Mouse (Mus musculus) spleen, adult 2 months (tissue): Measurements from ENCODE around the gene Jmjd8.

Experiments used
- CTCF ChIP-seq: fragments of 200-500 bp; IDR thresholded peaks from 2 replicates; pipeline ENCODE4 v1.5.1; 2011; ENCODE audit warnings: mild to moderate bottlenecking, inconsistent platforms; ENCODE audit not compliant: insufficient read depth, insufficient read length, insufficient replicate concordance; ENCODE audit errors: extremely low read depth
- POLR2A ChIP-seq: fragments of 200-500 bp; IDR thresholded peaks from 2 replicates; pipeline ENCODE4 v1.6.1; 2011; ENCODE audit warnings: low read depth, low read length, inconsistent platforms

DNA sequence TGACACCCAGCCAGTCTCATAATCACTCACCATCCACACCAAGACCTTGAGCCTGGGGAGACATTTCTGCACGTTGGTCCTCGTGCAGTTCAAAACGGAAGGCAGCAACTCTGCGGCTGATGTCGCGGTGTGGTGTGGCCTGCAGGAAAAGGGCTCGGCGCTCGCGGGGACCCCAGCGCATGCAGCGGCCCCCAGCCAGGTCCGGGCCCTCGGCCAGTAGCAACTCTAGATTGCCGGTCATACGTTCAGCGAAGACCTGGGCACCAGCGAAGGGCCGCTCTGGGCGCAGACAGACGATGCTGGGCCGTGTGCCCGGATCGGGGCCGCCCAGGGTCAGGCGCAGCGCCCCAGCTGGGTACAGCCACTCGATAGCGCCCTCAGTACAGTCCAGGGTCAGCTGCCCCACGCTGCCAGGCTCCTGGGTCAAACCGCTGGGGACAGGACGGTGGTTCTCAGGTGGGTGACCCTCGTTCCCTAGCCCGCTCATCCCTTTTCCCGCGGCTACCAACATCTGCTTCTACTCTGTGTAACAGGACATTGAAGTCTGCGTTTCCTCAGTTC, 32.4 kb upstream of the Jmjd8 start:
- TF ChIP-seq POLR2A (no peak), CTCF (no peak)
